Mouse (Mus musculus): Measurements from ENCODE around the gene Gas8. TPM values are rescaled to one million over a fixed set of nuclear protein-coding genes. Genes with fewer than 3 reads are reported as not detected.
A peak's percentile ranks its signal among the peaks of the same experiment; 100 is the strongest.
"Not testable (repeated sequence)": the region's sequence is repeated elsewhere in the genome, so short reads cannot be mapped to it uniquely, and the experiment has no call there.

Gas8 gene
- total RNA-seq, 2 experiments from 2014 or later: 3.2 to 18.0 TPM

GRCm38 (mm10) chr8:123514781-123515539 lies 3.7 kb upstream of the Gas8 start, which contains the start of gene Dbndd1:
TSS of gene Dbndd1 (minus strand) at chr8:123515463.
- ATAC-seq (replicated peaks; ENCODE audit: poor library complexity): no peak

- ATAC-seq (replicated peaks; ENCODE audit: poor library complexity): no peak
These were observed 3.1 kb upstream of the Gas8 start for GRCm38 (mm10) chr8:123515540-123515897.

- ATAC-seq (replicated peaks; ENCODE audit: poor library complexity): no peak
These were observed 2.0 kb upstream of the Gas8 start for GRCm38 (mm10) chr8:123516596-123516995.

GRCm38 (mm10) chr8:123518172-123518571 lies 462 bp upstream of the Gas8 start:
- ATAC-seq (replicated peaks; ENCODE audit: poor library complexity): 0 out of 2 replicates have a peak, but pooled peaks have one; percentile 1

GRCm38 (mm10) chr8:123520048-123520447 lies 1.4 kb downstream of the Gas8 start:
- not testable (repeated sequence) for ATAC-seq (replicated peaks; ENCODE audit: poor library complexity)

- no peak for ATAC-seq (replicated peaks; ENCODE audit: poor library complexity)
These were observed 9.3 kb downstream of the Gas8 start for GRCm38 (mm10) chr8:123527720-123528489.

- no peak for ATAC-seq (replicated peaks; ENCODE audit: poor library complexity)
These were observed 17.8 kb downstream of the Gas8 start for GRCm38 (mm10) chr8:123536242-123536989.

GRCm38 (mm10) chr8:123536990-123537380 lies 18.4 kb downstream of the Gas8 start:
- no peak for ATAC-seq (replicated peaks; ENCODE audit: poor library complexity)

- not testable (repeated sequence) for ATAC-seq (replicated peaks; ENCODE audit: poor library complexity)
These were observed 19.0 kb downstream of the Gas8 start for GRCm38 (mm10) chr8:123537641-123538040.

GRCm38 (mm10) chr8:123564221-123564620 lies 45.6 kb downstream of the Gas8 start:
- not testable (repeated sequence) for ATAC-seq (replicated peaks; ENCODE audit: poor library complexity)

- ATAC-seq (replicated peaks; ENCODE audit: poor library complexity): not testable (repeated sequence)
These were observed 56.8 kb downstream of the Gas8 start for GRCm38 (mm10) chr8:123575386-123575785.

Other genes with a start within 250 kb of the Gas8 start
- 38.1 and 41.3 TPM in 2 replicates for gene Fanca, start 200.3 kb upstream of the Gas8 start, total RNA-seq (2015)
- 32.1 and 34.5 TPM in 2 replicates for gene Fanca, start 200.3 kb upstream of the Gas8 start, total RNA-seq (2017)
- gene Spire2, start 186.1 kb upstream of the Gas8 start, total RNA-seq (2015): 0.07 TPM in 1 of 2 replicates, not detected in the other
- 1.3 TPM in 1 of 2 replicates, not detected in the other for gene Spire2, start 186.1 kb upstream of the Gas8 start, total RNA-seq (2017)
- 73.1 and 90.2 TPM in 2 replicates for gene Tcf25, start 145.1 kb upstream of the Gas8 start, total RNA-seq (2015)
- gene Tcf25, start 145.1 kb upstream of the Gas8 start, total RNA-seq (2017): 89.8 and 94.1 TPM in 2 replicates
- not detected in 2 replicates for gene Mc1r, start 111.7 kb upstream of the Gas8 start, total RNA-seq (2015)
- 0.12 and 0.14 TPM in 2 replicates for gene Mc1r, start 111.7 kb upstream of the Gas8 start, total RNA-seq (2017)
- gene Tubb3, start 107.4 kb upstream of the Gas8 start, total RNA-seq (2015): 0.15 TPM in 1 of 2 replicates, not detected in the other
- 0.17 TPM in 1 of 2 replicates, not detected in the other for gene Tubb3, start 107.4 kb upstream of the Gas8 start, total RNA-seq (2017)
- gene Def8, start 95.3 kb upstream of the Gas8 start, total RNA-seq (2015): 30.0 and 33.6 TPM in 2 replicates
- 47.5 and 63.1 TPM in 2 replicates for gene Def8, start 95.3 kb upstream of the Gas8 start, total RNA-seq (2017)
- 12.1 and 16.1 TPM in 2 replicates for gene Afg3l1, start 40.9 kb upstream of the Gas8 start, total RNA-seq (2015)
- gene Afg3l1, start 40.9 kb upstream of the Gas8 start, total RNA-seq (2017): 20.9 and 21.9 TPM in 2 replicates
- not detected in 2 replicates for gene Dbndd1, start 3.4 kb upstream of the Gas8 start, total RNA-seq (2015)
- gene Dbndd1, start 3.4 kb upstream of the Gas8 start, total RNA-seq (2017): not detected in 2 replicates
- gene Rhou, start 135.1 kb downstream of the Gas8 start, total RNA-seq (2015): 7.9 and 9.6 TPM in 2 replicates
- 4.9 and 5.3 TPM in 2 replicates for gene Rhou, start 135.1 kb downstream of the Gas8 start, total RNA-seq (2017)

Data from megakaryocyte progenitor cell, adult 5-6 weeks (primary cell).